Mouse (Mus musculus) stomach, postnatal 0 days (tissue): ENCODE measurements at regions not wholly inside any gene's neighbourhood (a gene's known extent, or its start where the extent isn't known, plus 50 kb on each side); places are given as distances from the start of the nearest gene placed in this dataset.

Experiments
- ATAC-seq: fragments of 200-750 bp; cut with Nextera tagmentation; 2 replicates; pipeline ENCODE4 v1.8.0; 2017; ENCODE audit not compliant: low FRiP score, low TSS enrichment
- DNase-seq: peaks from one replicate; pipeline ENCODE4 v3.0.0-alpha.2; 2016; ENCODE audit warnings: low spot score
- H3K27ac ChIP-seq: fragments of 300-500 bp; sonication (generic); replicated peaks from 2 replicates; pipeline ENCODE4 v1.5.1; 2014; ENCODE audit warnings: mild to moderate bottlenecking, control low read depth
- H3K27me3 ChIP-seq: fragments of 300-500 bp; sonication (generic); 2 replicates; pipeline ENCODE4 v1.6.1; 2014; ENCODE audit warnings: low read length; ENCODE audit not compliant: control insufficient read depth, insufficient read depth
- H3K36me3 ChIP-seq: fragments of 300-500 bp; sonication (generic); 2 replicates; pipeline ENCODE4 v1.6.1; 2014; ENCODE audit warnings: low read length, mixed read lengths; ENCODE audit not compliant: control insufficient read depth, insufficient read depth
- H3K4me1 ChIP-seq: fragments of 300-500 bp; sonication (generic); replicated peaks from 2 replicates; pipeline ENCODE4 v1.6.1; 2014; ENCODE audit warnings: antibody characterized with exemption; ENCODE audit not compliant: control insufficient read depth, insufficient read depth
- H3K4me2 ChIP-seq: fragments of 300-500 bp; sonication (generic); replicated peaks from 2 replicates; pipeline ENCODE4 v1.6.1; 2014; ENCODE audit warnings: low read depth, mild to moderate bottlenecking, control low read depth, moderate library complexity
- H3K4me3 ChIP-seq: fragments of 300-500 bp; sonication (generic); 2 replicates; pipeline ENCODE4 v1.5.1; 2014; ENCODE audit warnings: low read depth, low read length, control low read depth
- H3K9ac ChIP-seq: fragments of 300-500 bp; sonication (generic); 2 replicates; pipeline ENCODE4 v1.6.1; 2014; ENCODE audit warnings: mild to moderate bottlenecking, low read length, control low read depth, mixed read lengths
- H3K9me3 ChIP-seq: fragments of 300-500 bp; sonication (generic); 2 replicates; pipeline ENCODE4 v1.6.1; 2016; ENCODE audit warnings: low read length; ENCODE audit not compliant: control insufficient read depth
- CTCF ChIP-seq: IDR thresholded peaks from 2 replicates; pipeline ENCODE4 v1.5.1; 2016; ENCODE audit warnings: antibody characterized with exemption, low read depth, mild to moderate bottlenecking, moderate library complexity
- EP300 ChIP-seq: optimal IDR thresholded peaks from 2 replicates; pipeline ENCODE3; 2016; ENCODE audit warnings: antibody characterized with exemption
- WGBS: fragments of 180-500 bp; shearing (Covaris S2); extraction: QIAGEN DNeasy Blood & Tissue Kit; methylation state at CpG from one replicate; pipeline ENCODE4 v1.1.7; 2014; 5-methylcytosine and 5-hydroxymethylcytosine counted together

GRCm38 (mm10) chr7:79522046-79522445, 55.9 kb upstream of the Polg start:
- Histone ChIP-seq H3K9me3 (no peaks in the 10 kb centered on the region), H3K4me2 (no peak overlapping the region), H3K9ac (no peak overlapping the region), H3K4me3 (no peak overlapping the region), H3K4me1 (no peaks in the 10 kb centered on the region), H3K27me3 (no peaks in the 10 kb centered on the region), H3K36me3 (no peaks in the 10 kb centered on the region), H3K27ac (no peak overlapping the region)
- TF ChIP-seq CTCF (no peak), EP300 (no peak)
- no peak for ATAC-seq
- WGBS = 80% methylated on average over 3 of the region's 3 CpGs
- no peak for DNase-seq

DNA sequence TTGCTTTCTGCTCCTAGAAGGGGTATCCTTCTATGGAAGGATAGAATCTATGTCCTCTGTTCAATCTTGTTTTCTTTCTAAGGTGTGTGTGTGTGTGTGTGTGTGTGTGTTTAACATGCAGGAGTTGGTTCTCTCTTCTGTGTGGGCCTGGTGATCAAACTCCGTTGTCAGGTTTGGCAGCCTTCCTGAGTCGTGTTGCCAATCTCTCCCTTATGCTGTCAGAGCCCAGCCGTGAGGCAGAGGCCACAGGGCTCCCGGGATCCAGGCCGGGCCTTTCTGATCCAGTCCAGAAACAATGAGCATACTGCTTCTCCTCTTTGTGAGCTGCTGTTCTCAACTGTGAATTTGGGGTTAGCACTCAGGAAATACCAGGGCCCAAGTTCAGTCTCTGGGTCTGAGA, 55.1 kb upstream of the Polg start:
- Histone ChIP-seq H3K4me1 (no peaks in the 10 kb centered on the region), H3K9me3 (no peaks in the 10 kb centered on the region), H3K4me3 (no peak overlapping the region), H3K27me3 (peaks cover 1% of the 10 kb centered on the region; the same call in 1 of the 2 replicates), H3K27ac (no peak overlapping the region), H3K4me2 (no peak overlapping the region), H3K36me3 (no peaks in the 10 kb centered on the region), H3K9ac (no peak overlapping the region)
- WGBS = 28% methylated on average over 5 of the region's 5 CpGs
- DNase-seq = no peak
- no peak for ATAC-seq
- TF ChIP-seq EP300 (no peak), CTCF (no peak)

- Histone ChIP-seq H3K4me3 (no peak overlapping the region), H3K36me3 (no peaks in the 10 kb centered on the region), H3K9me3 (no peaks in the 10 kb centered on the region), H3K27me3 (peaks cover 11% of the 10 kb centered on the region), H3K9ac (no peak overlapping the region), H3K4me1 (peaks cover 1% of the 10 kb centered on the region; the same call in 1 of the 2 replicates), H3K27ac (no peak overlapping the region), H3K4me2 (no peak overlapping the region)
- no peak for DNase-seq
- TF ChIP-seq CTCF (no peak), EP300 (no peak)
- 0% methylated on average over 2 of the region's 2 CpGs for WGBS
- no peak for ATAC-seq
Measured at GRCm38 (mm10) chr7:79520222-79520710, 54.1 kb upstream of the Polg start.

DNA sequence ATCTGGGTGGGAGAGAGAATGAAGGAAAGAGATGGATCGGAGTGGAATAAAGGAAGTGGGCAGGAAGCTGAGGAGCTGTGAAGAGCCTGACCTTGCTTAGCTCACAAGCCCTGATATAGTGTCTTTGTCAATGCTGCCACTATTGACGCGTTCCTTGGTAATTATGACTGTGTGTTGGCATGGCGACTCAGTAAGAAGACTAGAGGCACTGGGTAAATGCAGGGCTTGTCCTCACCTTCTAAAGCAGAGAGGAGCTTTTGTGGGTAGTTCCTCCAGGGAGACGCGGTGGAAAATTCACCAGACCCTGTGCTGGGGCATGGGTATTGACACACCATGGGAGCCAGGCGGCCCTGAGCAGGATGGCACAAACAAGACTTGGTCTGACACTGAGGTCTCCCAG, 52.8 kb upstream of the Polg start:
- no peak for ATAC-seq
- H3K27me3 ChIP-seq = peaks cover 21% of the 10 kb centered on the region
- 77% methylated on average over 7 of the region's 7 CpGs for WGBS
- H3K36me3 ChIP-seq = no peaks in the 10 kb centered on the region
- H3K4me1 ChIP-seq = peaks cover 3% of the 10 kb centered on the region; the same call in 1 of the 2 replicates
- no peak overlapping the region for H3K4me3 ChIP-seq
- no peak overlapping the region for H3K9ac ChIP-seq
- no peak overlapping the region for H3K27ac ChIP-seq
- no peak for TF ChIP-seq EP300
- TF ChIP-seq CTCF = no peak
- no peak overlapping the region for H3K4me2 ChIP-seq
- DNase-seq = no peak
- no peaks in the 10 kb centered on the region for H3K9me3 ChIP-seq

- 47% methylated on average over 5 of the region's 5 CpGs for WGBS
- H3K27ac ChIP-seq = no peak overlapping the region
- TF ChIP-seq EP300 (no peak), CTCF (no peak)
- H3K27me3 ChIP-seq = peaks cover 29% of the 10 kb centered on the region
- H3K4me1 ChIP-seq = peaks cover 3% of the 10 kb centered on the region; the same call in 1 of the 2 replicates
- H3K4me2 ChIP-seq = no peak overlapping the region
- H3K36me3 ChIP-seq = no peaks in the 10 kb centered on the region
- no peak overlapping the region for H3K9ac ChIP-seq
- DNase-seq (no peak), ATAC-seq (no peak)
- no peaks in the 10 kb centered on the region for H3K9me3 ChIP-seq
- H3K4me3 ChIP-seq = no peak overlapping the region
Measured at GRCm38 (mm10) chr7:79517581-79518337, 51.6 kb upstream of the Polg start.

- TF ChIP-seq CTCF (no peak), EP300 (no peak)
- peaks cover 35% of the 10 kb centered on the region for H3K27me3 ChIP-seq
- H3K9ac ChIP-seq = no peak overlapping the region
- no peak overlapping the region for H3K4me3 ChIP-seq
- no peak for DNase-seq
- ATAC-seq = no peak
- no peaks in the 10 kb centered on the region for H3K36me3 ChIP-seq
- WGBS = 81% methylated on average over 4 of the region's 4 CpGs
- H3K9me3 ChIP-seq = no peaks in the 10 kb centered on the region
- peaks cover 3% of the 10 kb centered on the region; the same call in 1 of the 2 replicates for H3K4me1 ChIP-seq
- H3K4me2 ChIP-seq = no peak overlapping the region
- H3K27ac ChIP-seq = no peak overlapping the region
Measured at GRCm38 (mm10) chr7:79516287-79516686, 50.1 kb upstream of the Polg start.
